Mouse (Mus musculus): Measurements from ENCODE around the gene Acer3. TPM values are rescaled to one million over a fixed set of nuclear protein-coding genes. Genes with fewer than 3 reads are reported as not detected.

Acer3 gene
- total and polyA plus RNA-seq, 2 experiments from 2014 or later: 18.1 to 26.8 TPM

- H3K27me3 ChIP-seq (ENCODE audit: insufficient read depth, low read length): no peaks in the 10 kb centered on the region
- no peaks in the 10 kb centered on the region for H3K4me1 ChIP-seq (ENCODE audit: insufficient read depth, low read length)
- no peak for ATAC-seq
- no peak overlapping the region for H3K4me3 ChIP-seq (ENCODE audit: low read length)
- no peak for DNase-seq (ENCODE audit: low spot score)
- no peak overlapping the region for H3K9ac ChIP-seq (replicated peaks; ENCODE audit: low read length)
- no peak overlapping the region for H3K27ac ChIP-seq
- H3K36me3 ChIP-seq (ENCODE audit: insufficient read depth, low read length): no peaks in the 10 kb centered on the region
- no peaks in the 10 kb centered on the region for H3K9me3 ChIP-seq (ENCODE audit: low read length)
- no peak for TF ChIP-seq CTCF (IDR thresholded peaks at IDR 0.05; ENCODE audit: low read depth)
- H3K4me2 ChIP-seq (ENCODE audit: low read depth, low read length): no peak overlapping the region
- 93% methylated on average over 2 of the region's 2 CpGs for WGBS
Measured at GRCm38 (mm10) chr7:98252520-98252919, 68.5 kb downstream of the Acer3 start.

GRCm38 (mm10) chr7:98236686-98237359 lies 84.2 kb downstream of the Acer3 start:
- no peaks in the 10 kb centered on the region for H3K27me3 ChIP-seq (ENCODE audit: insufficient read depth, low read length)
- no peaks in the 10 kb centered on the region for H3K9me3 ChIP-seq (ENCODE audit: low read length)
- no peak overlapping the region for H3K4me2 ChIP-seq (ENCODE audit: low read depth, low read length)
- no peak overlapping the region for H3K4me3 ChIP-seq (ENCODE audit: low read length)
- peak overlapping the region; percentile 23; the same call in 1 of the 2 replicates for H3K27ac ChIP-seq
- no peak overlapping the region for H3K9ac ChIP-seq (replicated peaks; ENCODE audit: low read length)
- 0 out of 2 replicates have a peak, but pooled peaks cover 2% of the 10 kb centered on the region for H3K4me1 ChIP-seq (ENCODE audit: insufficient read depth, low read length)
- no peaks in the 10 kb centered on the region for H3K36me3 ChIP-seq (ENCODE audit: insufficient read depth, low read length)
- ATAC-seq (peak; percentile 61; the same call in 1 of the 2 replicates), DNase-seq (ENCODE audit: low spot score) (peak; percentile 68)
- TF ChIP-seq CTCF (IDR thresholded peaks at IDR 0.05; ENCODE audit: low read depth): no peak
- 45% methylated on average over 3 of the region's 3 CpGs for WGBS

- ATAC-seq: no peak
Measured at GRCm38 (mm10) chr7:98223796-98224195, 97.2 kb downstream of the Acer3 start.

GRCm38 (mm10) chr7:98216713-98217112 lies 104.3 kb downstream of the Acer3 start:
- H3K27me3 ChIP-seq (ENCODE audit: insufficient read depth, low read length): no peaks in the 10 kb centered on the region
- H3K9me3 ChIP-seq (ENCODE audit: low read length): no peaks in the 10 kb centered on the region
- H3K4me1 ChIP-seq (ENCODE audit: insufficient read depth, low read length): no peaks in the 10 kb centered on the region
- ATAC-seq: no peak
- no peak overlapping the region for H3K9ac ChIP-seq (replicated peaks; ENCODE audit: low read length)
- TF ChIP-seq CTCF (IDR thresholded peaks at IDR 0.05; ENCODE audit: low read depth): no peak
- DNase-seq (ENCODE audit: low spot score): peak; percentile 56
- H3K36me3 ChIP-seq (ENCODE audit: insufficient read depth, low read length): no peaks in the 10 kb centered on the region
- H3K27ac ChIP-seq: no peak overlapping the region
- H3K4me3 ChIP-seq (ENCODE audit: low read length): no peak overlapping the region
- no peak overlapping the region for H3K4me2 ChIP-seq (ENCODE audit: low read depth, low read length)

More at GRCm38 (mm10) chr7:98223796-98224195, 97.2 kb downstream of the Acer3 start:
- WGBS: 93% methylated on average over 4 of the region's 4 CpGs
- Histone ChIP-seq H3K9me3 (ENCODE audit: low read length) (no peaks in the 10 kb centered on the region), H3K9ac (replicated peaks; ENCODE audit: low read length) (no peak overlapping the region), H3K4me1 (ENCODE audit: insufficient read depth, low read length) (no peaks in the 10 kb centered on the region), H3K27ac (no peak overlapping the region), H3K4me3 (ENCODE audit: low read length) (no peak overlapping the region), H3K36me3 (ENCODE audit: insufficient read depth, low read length) (no peaks in the 10 kb centered on the region), H3K27me3 (ENCODE audit: insufficient read depth, low read length) (no peaks in the 10 kb centered on the region), H3K4me2 (ENCODE audit: low read depth, low read length) (no peak overlapping the region)
- no peak for TF ChIP-seq CTCF (IDR thresholded peaks at IDR 0.05; ENCODE audit: low read depth)
- DNase-seq (ENCODE audit: low spot score): no peak

DNA sequence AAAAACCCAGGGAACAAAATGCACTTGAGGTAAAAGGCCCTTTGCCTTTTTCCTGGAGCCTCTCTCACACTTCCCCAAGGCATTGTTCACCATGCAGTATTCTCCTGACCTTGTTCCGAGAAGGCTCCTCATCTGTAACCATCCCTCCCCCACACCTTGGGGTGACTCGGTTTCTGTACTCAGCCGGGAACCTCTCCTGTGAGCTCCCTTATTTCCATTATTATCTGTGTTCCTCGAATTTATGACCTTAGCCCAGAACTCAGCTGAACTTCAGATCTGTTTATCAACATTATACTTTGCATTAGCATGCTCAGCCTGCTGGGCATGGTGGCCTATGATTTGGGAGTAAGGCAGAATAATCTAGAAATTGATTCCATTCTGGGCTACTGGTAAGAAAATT lies 118.1 kb downstream of the Acer3 start:
- H3K4me3 ChIP-seq (ENCODE audit: low read length): no peak overlapping the region
- H3K36me3 ChIP-seq (ENCODE audit: insufficient read depth, low read length): no peaks in the 10 kb centered on the region
- H3K4me2 ChIP-seq (ENCODE audit: low read depth, low read length): no peak overlapping the region
- H3K27ac ChIP-seq: no peak overlapping the region
- WGBS: 76% methylated on average over 4 of the region's 4 CpGs
- DNase-seq (ENCODE audit: low spot score): no peak
- no peak for ATAC-seq
- no peaks in the 10 kb centered on the region for H3K4me1 ChIP-seq (ENCODE audit: insufficient read depth, low read length)
- no peak overlapping the region for H3K9ac ChIP-seq (replicated peaks; ENCODE audit: low read length)
- H3K9me3 ChIP-seq (ENCODE audit: low read length): no peaks in the 10 kb centered on the region
- TF ChIP-seq CTCF (IDR thresholded peaks at IDR 0.05; ENCODE audit: low read depth): no peak
- no peaks in the 10 kb centered on the region for H3K27me3 ChIP-seq (ENCODE audit: insufficient read depth, low read length)

DNA sequence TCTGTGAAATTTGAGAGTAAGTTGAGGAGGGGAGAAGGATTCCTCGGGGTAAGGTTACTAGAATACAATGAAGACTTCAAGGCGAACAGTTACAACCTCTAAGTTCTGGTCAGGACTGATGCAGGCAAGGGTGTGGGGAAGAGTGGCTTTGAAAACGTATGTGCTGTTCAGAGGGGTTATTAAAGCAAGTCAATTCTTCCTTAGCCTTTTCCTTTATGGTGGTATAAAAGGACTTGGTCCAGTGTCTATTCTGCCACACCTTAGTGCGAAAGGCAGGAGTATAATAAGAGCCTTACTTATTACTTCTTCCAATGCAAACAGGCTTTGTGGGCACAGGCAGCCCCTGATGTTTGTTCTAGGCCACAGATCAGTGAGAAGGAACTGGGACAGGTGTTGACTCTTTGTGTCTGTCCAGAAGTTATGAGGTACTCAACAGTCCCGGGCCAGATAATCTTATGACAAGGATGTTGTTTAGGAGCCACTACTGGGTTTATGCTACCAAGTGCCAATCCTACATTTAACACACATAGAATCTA lies 119.4 kb downstream of the Acer3 start:
- Histone ChIP-seq H3K9me3 (ENCODE audit: low read length) (no peaks in the 10 kb centered on the region), H3K27me3 (ENCODE audit: insufficient read depth, low read length) (no peaks in the 10 kb centered on the region), H3K27ac (no peak overlapping the region), H3K4me1 (ENCODE audit: insufficient read depth, low read length) (no peaks in the 10 kb centered on the region), H3K9ac (replicated peaks; ENCODE audit: low read length) (no peak overlapping the region), H3K4me2 (ENCODE audit: low read depth, low read length) (no peak overlapping the region), H3K36me3 (ENCODE audit: insufficient read depth, low read length) (no peaks in the 10 kb centered on the region), H3K4me3 (ENCODE audit: low read length) (no peak overlapping the region)
- no peak for TF ChIP-seq CTCF (IDR thresholded peaks at IDR 0.05; ENCODE audit: low read depth)
- 92% methylated on average over 5 of the region's 5 CpGs for WGBS
- no peak for ATAC-seq
- DNase-seq (ENCODE audit: low spot score): no peak

DNA sequence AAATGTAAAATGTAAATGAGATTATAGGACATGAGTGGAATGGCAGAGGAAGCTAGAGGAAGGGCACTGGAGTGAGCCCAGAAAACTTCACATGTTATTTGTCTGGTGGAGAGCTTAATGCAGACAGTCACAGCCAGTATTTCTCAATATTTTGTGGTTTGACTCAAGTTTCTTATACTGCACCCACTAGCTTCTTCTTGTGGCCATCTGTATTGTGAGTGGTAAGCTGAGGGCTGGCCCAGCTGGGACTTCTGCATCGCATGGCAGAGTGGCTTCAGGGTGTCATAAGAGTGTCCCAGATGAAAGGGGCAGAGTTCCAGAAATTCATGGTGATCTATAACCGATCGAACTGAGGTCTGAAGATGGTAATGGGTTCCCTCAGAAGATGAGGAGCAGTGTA lies 120.6 kb downstream of the Acer3 start:
- peaks cover 7% of the 10 kb centered on the region; the same call in 1 of the 2 replicates for H3K27me3 ChIP-seq (ENCODE audit: insufficient read depth, low read length)
- no peaks in the 10 kb centered on the region for H3K36me3 ChIP-seq (ENCODE audit: insufficient read depth, low read length)
- H3K27ac ChIP-seq: no peak overlapping the region
- H3K4me3 ChIP-seq (ENCODE audit: low read length): no peak overlapping the region
- H3K4me2 ChIP-seq (ENCODE audit: low read depth, low read length): no peak overlapping the region
- WGBS: 90% methylated on average over 3 of the region's 3 CpGs
- DNase-seq (ENCODE audit: low spot score) (no peak), ATAC-seq (no peak)
- no peak for TF ChIP-seq CTCF (IDR thresholded peaks at IDR 0.05; ENCODE audit: low read depth)
- H3K9ac ChIP-seq (replicated peaks; ENCODE audit: low read length): no peak overlapping the region
- no peaks in the 10 kb centered on the region for H3K4me1 ChIP-seq (ENCODE audit: insufficient read depth, low read length)
- no peaks in the 10 kb centered on the region for H3K9me3 ChIP-seq (ENCODE audit: low read length)

All from hindbrain, postnatal 0 days (tissue).